Mouse (Mus musculus) layer of hippocampus, postnatal 10 days (tissue): ENCODE data around the gene Ppp3ca. TPM values are rescaled to one million over a fixed set of nuclear protein-coding genes. Genes with fewer than 3 reads are reported as not detected.

Experiments
- DNase-seq, 2 experiments: peaks; one replicate each; pipeline ENCODE4 v3.0.0; 2021; ENCODE audit warnings: low spot score in 2 of 2
- total RNA-seq, 2 experiments: library from RNA; stranded (reverse); gene quantifications; 2 replicates each; pipeline ENCODE4 v1.2.3; 2021

Ppp3ca gene
- total RNA-seq, 2 experiments from 2014 or later, result 787 to 796 TPM

DNA sequence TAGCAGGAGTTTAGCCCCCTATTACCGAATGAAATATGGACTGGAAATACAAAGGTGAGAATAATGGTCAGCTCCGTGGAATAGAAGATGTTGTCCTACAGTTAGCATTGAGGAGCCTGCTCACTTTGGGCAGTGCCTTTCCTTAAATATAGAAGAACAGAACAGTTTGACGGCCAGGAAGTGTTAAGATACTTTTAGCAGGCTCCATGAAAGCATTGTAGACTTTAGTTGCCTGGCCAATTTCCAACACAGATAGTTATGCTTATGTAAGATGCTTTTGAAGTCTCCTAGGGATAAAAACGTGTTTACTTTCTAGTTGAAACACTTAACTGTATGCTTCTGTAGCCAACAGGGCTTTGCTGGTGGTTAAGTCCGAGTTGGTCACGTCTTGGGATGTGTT lies 183.0 kb downstream of the Ppp3ca start:
- no peak for DNase-seq

DNA sequence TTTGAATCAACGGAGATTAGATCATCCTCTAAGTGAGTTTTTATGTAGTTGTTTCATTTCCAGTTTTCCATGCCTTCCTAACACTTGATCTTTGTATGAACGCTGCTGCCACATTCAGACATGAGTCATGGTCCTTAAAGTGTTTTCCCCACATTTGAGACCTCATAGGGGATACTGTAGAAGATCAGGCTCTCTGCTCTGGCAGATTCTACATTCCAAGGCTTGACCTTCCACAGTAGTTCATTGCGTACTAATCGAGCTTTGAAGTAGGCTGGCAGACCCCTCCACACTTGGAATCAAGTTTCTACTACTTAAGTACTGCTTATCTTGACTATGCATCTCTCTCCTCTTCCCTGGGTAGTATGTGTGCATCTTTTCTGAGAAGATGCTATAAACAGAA lies 183.7 kb downstream of the Ppp3ca start:
- DNase-seq, result no peak

DNA sequence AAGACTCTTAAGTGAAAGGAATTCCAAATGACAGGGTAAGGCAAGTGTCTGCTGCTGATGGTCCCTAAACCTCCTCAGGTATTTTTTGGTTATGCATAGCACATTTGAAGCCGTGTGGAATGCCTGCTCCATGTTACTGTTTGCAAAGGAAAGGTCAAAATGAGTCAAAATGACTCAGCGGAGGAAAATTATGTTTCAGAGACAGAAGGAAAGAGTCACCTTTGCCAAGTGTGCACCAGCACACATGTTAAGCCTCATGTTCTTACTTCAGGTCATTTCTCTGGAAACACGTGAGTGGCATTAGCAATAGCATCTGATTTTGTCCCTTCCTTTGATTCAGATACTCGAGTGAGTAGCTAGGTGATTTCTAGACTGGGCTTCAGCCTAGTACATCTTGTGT lies 186.1 kb downstream of the Ppp3ca start:
- DNase-seq, result no peak

DNA sequence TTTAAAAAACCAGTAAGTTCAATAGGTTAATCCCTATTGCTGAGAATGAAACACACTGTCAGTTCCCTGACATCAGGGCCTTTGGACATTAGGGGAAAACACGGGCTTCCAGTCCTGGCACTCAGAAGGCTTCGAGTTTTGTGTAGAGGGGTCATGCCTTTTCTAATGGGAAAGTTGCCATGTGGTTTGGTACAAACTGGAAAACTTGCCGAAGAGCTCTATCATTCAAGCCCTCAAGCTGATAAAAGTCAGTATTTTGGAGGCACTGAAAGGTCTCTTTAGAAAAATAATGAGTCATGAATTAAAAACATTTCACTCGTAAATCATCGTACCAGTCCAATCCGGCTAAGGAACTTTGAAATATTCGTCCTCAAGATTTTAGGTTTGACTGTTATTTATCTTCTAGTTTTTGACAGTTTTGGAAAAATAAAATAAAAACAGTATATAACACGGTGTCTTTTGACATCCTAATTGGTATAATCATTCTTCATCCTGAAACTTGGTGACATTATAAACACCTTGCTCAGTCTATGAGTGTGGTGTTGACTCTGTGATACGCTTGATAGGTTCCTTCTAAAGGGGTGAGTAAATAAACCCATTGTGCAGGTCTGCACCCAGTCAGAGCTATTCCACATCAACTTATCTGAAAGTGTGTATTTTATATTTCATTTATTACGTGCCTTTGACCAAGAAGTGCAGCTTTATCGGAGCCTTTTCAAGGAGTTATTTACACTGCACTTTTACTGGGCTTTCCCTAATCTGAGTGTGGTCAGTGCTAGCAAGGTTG lies 192.3 kb downstream of the Ppp3ca start:
- DNase-seq, result no peak

DNA sequence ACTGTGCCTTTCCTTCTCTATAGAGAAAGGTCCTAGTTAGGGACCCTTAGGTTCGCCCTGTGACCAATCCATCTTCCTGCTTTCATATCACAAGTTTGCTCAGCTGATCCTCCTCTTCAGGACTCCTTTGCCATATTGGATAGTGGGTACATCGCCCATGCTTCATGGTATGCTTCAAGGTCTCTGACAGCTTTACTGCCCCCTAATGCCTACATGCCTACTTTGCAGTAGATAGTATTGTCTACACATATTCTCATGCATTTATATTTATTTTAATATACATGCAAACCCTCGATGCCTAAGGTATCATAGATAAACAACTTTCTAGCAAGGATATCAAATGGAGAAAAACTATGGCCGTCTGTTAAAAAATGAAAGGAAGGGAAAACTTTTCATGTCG lies 193.2 kb downstream of the Ppp3ca start:
- DNase-seq, result no peak

DNA sequence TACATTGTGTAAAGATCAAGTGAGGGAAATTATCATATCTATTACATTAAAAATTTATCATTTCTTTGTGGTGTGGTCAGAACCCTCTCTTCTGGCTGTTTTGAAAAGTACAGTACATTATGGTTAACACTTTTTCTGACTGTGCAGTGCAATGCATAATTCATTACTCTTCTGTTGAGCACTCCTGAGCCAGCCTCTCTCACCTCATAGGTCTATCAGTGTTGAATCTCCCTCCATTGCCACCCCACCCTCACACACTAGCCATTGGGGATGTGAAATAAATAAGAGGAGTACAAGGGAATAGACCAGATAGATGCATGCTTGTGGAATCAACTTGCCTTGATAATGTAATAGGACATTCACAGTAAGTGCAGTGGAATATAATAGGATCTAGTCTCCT lies 194.4 kb downstream of the Ppp3ca start:
- no peak for DNase-seq

DNA sequence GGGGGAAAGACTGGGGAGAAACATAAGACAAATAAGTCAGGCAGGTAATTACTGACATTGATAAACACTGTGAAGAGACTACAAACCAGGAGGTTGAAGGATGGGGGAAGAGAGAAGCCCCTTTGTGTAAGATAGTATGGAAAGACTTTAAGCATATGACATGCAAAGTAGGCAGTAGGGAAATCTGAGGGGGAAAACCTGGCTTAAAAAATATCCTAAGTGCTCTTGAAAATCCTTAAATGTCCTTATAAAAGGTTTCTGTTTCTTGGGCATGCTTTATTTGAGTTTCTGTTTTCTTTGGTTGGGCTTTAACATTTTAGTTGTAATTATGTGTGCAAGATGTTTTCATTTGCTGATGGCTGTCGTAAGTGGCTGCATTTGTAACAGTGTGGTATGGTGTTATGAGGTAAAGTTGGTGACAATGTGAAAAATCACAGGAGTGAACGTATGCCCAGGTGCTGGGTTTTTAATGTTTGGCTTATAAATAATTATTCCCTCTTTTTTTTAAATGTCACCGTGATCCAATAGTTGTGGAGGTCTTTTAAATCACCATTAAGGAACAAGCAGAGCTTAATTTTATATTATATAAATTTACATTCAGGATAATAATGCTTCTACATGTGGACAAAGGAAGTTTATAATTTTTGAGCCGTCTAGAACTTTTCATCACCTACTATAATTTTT lies 195.4 kb downstream of the Ppp3ca start:
- no peak for DNase-seq

DNA sequence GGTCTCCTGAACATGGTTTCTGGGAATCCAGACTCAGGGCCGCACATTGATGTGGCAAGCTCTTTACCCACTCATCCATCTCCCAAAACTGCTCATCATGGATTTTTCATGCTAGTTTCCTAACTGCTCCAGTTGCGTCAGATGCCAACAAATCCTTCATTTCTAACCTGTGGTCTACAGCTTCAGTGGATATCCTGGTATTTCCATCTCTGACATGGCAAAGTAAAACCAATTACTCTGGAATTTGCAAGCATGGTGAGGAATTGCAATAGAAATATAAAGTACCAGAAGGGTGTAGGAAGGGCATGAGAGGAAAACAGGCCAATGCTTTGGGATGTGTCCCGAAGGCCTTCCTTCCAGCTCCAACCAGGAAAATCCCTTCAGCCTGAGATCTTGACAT lies 196.2 kb downstream of the Ppp3ca start:
- DNase-seq, result no peak

DNA sequence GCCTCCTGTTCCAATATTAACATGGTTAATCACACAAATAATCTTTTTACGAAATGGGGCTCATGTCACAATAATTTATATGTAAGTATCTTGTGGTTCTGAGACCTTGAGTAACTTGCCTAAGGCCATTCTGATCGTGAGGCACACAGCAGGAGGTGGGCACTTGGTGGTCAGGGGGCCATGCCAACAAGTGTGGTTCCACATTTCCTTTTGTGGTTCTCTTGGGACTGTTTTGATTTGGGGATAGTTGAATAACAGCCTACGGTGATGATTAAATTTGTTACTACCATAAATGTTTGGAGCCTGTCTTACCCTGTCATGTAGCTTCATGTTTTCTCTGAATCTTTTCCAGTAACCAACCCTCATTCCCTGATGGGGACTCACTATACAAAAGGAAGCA lies 196.6 kb downstream of the Ppp3ca start:
- no peak for DNase-seq

DNA sequence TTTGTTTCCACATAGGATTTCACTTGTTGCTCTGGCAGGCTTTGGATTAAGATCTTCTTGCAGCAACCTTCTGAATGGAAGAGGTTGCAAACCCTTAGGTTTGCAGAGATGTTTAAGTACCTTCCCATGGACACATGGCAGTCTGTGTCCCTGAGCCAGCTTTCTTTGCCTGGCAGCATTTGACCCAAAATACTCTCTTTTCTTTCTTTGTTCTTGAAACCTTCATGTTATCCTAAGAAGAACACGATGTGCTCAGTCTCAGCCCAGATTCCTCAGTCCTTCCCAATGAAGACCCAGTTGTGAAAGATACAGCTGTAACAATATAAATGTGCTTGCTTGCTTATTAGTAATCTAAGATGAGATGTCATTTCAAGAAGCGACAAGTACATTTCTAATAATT lies 197.4 kb downstream of the Ppp3ca start:
- DNase-seq, result no peak

DNA sequence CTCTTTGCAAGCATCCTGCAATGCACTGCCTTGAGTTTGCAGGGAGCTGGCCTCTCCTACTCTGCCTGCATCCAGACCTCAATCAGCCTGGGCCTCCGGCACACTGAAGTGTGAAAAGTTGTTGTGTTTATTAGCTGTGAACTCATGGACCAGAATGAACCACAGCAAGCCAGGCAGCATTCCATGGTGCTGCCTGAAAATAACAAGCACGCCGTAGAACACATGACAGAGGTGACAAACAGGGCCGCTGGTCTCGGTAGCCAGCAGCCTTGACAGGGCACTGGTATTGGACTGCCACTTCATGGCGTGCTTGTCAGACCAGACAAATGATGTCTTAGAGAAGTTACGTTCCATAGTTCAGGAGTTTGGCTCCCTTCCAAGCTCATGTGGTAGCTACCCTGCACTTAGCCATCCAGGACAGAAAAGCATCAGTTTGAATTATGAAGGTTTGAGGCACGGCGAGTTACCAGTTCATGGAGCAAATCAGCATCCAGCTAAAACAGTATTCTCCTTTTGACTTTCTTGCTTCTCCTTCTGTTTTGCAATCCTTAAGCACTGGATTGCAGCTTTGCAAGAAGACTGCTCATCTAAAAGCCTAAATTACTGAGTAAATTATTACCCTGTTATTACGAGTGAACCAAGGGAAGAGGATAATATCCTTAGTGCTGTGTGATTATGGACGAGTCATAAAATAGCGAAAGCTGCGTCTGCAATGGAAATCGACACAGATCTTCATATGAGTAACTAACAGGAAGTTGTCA lies 202.0 kb downstream of the Ppp3ca start:
- DNase-seq, result no peak

DNA sequence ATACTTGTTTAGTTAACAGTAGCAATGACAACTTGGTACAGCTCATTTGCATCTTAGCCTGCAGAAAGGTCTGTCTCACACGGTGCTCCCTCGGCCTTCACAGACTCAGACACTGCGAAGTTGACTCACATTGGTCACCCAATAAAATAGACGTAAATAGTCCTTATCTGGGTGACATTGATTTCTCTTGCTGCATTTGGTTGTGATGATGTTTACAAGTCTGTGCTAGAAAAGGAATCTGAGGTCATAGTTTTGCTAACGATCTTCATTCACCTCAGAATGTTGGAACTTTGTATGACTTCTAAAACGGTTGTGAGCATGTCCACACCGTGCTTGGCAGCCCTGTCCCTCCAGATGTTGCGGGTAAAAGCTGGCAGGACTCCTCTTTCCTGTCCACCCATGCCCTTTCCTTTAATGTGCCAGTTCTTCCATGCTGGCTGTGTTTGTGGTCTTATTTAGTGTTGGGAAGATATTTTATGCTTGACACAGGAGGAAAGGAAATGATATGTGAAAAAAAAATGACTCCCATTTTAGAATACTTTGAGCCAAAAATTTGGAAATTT lies 202.7 kb downstream of the Ppp3ca start:
- no peak for DNase-seq

DNA sequence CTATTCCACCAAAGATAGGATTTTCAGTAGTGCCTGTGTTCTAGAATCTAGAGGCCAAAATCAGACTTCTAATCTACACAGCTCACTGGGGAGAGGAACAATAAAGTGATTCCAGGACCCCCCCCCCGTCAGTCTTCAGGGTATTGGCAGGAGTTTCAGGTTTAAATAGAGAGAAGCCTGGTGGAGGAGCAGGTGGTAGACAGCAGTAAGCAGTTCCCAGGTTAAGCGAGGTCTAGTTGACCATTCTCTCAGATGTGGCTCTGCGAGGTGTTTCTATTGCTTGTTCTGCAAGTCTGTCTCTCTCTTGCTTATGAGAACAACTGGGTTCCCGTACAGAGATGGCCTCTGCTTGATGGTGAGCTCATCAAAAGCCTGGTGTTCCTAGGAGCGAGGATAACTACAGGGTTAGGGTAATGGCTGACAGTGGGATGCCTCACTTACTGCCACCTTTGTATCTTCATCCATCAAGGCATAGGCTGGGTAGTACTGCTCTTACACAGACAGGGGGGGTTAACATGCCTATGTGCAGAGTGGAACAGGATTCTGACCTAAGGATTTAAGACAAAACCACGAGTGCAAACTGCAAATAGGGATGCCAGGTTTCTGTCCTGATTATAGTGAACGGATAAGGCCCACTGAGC lies 204.0 kb downstream of the Ppp3ca start:
- DNase-seq, result no peak

DNA sequence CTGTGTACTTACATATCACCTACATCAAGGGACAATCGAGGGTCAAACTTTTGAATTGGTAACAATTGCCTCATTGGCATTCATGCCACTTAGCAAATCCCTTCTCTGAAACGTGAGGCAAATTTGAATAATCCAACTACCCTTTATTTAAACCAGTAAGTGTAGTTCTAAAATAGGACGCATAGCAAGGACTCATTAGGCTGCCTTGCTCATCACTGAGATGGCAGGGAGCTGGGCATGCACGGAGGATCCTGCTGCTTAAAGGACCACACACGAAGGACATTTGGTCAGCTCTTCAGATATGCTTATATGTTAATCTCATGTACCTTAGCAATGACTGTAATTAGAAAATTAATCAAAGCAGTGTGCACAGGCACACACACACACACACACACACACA lies 204.6 kb downstream of the Ppp3ca start:
- no peak for DNase-seq

DNA sequence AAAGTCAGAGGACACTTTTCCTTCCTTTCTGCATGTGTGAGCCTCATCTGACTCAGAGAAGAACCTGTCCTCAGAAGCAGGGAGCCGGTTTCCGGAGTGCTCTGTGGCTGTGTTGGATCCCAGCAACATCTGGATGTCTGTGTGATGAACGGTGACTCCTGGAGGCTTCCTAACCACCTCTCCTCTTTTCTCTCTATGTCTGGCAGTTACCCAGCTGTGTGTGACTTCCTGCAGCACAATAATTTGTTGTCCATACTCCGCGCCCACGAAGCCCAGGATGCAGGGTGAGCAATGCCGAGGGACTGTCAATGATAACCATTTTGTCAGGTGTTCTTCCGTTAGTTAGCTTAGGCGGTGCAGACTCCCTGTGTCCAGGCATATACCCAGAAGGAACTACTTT lies 217.8 kb downstream of the Ppp3ca start:
- DNase-seq, result no peak

DNA sequence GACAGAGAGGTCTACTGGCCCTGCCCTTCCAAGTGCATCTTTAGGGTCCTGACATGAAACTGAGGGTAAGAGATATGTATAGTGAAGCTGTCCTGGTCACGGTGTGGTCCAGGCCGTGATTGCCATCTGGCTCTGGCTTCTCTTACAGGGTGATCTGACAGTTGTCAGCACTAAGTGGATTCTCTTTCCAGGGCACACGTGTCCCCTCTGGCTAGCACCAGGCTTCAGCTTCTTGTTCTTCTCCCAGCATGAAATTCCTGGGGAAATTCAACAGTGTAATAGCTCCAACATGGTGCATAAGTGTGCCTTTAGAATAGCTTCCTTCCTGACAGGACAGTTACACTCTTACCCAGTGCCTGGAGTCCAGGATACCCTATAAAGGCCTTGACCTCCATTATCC lies 222.2 kb downstream of the Ppp3ca start:
- no peak for DNase-seq

DNA sequence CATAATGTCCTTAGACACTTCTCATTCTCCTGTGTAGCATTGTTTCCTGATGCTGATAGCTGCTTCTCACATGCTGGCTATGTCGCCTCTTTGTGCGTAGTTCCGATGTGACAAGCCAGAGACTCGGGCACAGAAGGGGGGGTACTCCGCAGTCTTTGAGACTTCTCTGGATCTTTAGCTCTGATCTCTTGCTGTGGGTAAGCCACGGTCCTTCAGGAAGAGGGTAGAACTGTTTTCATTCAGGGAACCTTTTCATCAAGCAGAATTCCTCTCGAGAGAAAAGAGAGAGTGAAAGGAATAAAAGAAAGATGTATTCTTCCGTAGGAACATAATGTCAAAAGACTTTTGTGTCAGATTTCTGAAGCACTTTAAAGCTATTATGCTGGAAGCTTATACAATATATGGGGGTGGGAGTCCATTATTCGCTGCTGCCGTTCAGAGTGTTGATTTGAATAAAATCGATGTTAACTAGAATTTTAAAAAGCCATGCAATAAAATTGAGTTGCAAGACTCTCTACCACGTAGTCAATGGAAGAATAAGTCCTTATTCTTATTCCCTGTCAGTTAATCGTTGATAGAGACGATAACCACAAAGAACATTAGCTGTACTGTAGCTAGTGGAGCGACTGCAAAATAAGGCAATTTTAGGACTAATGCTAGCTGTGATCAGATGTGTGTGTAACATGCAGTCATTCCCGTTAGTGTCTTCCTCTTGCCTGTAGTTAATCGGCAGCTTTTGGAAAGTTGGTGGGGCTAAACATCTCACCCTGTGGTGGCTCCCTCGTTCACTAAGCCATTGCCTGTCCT lies 223.9 kb downstream of the Ppp3ca start:
- no peak for DNase-seq

DNA sequence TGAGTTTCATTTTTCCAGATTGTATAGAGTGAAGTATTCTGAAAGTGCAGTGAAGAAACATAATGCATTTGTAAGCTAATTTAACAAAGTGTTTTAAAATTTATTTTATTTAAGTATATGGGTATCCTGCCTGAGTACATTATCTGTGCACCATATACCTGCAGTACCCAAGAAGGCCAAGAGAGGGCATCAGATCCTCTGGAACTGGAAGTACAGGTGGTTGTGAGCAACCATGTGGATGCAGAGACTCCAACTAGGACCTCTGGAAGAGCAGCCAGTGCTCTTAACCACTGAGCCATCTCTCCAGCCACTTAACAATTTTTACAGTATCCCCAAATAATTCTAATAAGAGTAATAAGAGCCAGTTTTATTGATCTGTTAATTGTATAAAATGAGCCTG lies 225.6 kb downstream of the Ppp3ca start:
- DNase-seq, result no peak

DNA sequence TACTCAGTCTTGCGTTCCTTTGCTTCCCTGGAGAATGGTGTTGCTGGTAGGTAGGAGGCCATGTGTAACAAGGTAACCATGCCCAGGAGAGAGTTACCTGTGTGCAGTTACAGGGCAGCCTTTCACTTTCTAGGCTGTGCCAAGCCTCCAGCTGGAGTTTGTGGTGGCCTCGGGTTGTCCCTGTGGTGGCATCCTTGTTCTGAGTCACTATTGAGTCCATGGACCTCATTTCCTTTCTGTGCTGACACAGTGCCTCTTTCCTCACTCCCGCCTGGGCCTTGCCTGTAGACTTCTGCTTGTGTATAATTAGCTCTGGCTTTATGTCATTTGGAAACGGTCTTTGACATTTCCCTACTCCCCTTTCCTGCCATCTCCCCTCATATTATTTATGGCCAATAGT lies 226.4 kb downstream of the Ppp3ca start:
- DNase-seq, result no peak

DNA sequence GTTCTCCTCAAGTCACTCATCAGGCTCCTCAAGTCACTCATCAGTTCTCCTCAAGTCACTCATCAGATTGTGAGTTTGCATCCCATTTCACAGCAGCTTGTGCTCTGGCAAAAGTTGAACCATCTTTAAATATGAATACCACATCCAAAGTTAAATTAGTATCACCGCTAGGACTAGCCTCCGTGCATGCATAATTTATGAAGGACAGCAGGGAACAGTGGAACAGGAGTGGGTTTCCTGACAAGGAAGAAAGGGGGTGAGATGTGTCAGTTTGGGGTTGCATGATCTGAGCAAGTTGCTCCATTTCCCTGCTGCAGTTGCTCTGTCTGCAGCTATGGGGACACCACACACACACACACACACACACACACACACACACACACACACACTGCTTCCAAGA lies 229.8 kb downstream of the Ppp3ca start:
- DNase-seq, result no peak

DNA sequence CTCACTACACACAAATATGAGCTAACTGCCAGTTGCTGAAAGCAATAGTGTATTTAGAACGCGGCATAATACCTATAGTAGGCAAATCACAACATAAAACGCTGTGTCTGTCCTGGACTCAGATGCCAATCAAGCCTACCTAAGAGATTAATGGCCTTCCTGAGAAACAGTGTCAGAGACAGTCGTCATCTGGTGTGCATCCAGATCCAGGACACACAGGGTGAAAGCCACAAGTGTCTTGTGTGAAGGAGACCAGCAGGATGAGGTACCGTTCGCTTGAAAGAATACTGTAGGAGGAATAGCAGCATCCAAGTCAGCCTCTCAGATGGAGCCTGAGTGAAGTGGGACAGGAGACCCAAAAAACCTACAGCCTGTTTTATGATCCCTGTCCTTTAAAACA lies 231.1 kb downstream of the Ppp3ca start:
- DNase-seq, result no peak
